Mouse (Mus musculus) hindbrain, embryonic 12.5 days (tissue): Measurements from ENCODE around the gene Smchd1. TPM values are rescaled to one million over a fixed set of nuclear protein-coding genes. Genes with fewer than 3 reads are reported as not detected.
"Not testable (repeated sequence)": the region's sequence is repeated elsewhere in the genome, so short reads cannot be mapped to it uniquely, and the experiment has no call there.

Source experiments
- ATAC-seq: fragments of 200-750 bp; cut with Nextera tagmentation; 2 replicates; pipeline ENCODE4 v1.8.0; 2017; ENCODE audit warnings: moderate TSS enrichment; ENCODE audit not compliant: low FRiP score
- H3K27ac ChIP-seq: fragments of 300-500 bp; sonication (generic); 2 replicates; pipeline ENCODE4 v1.5.1; 2016; ENCODE audit warnings: mild to moderate bottlenecking
- H3K27me3 ChIP-seq: fragments of 300-500 bp; sonication (generic); 2 replicates; pipeline ENCODE4 v1.6.1; 2016; ENCODE audit warnings: mild to moderate bottlenecking
- H3K36me3 ChIP-seq: fragments of 300-500 bp; sonication (generic); 2 replicates; pipeline ENCODE4 v1.6.1; 2016; ENCODE audit warnings: mild to moderate bottlenecking
- H3K4me1 ChIP-seq: fragments of 300-500 bp; sonication (generic); 2 replicates; pipeline ENCODE4 v1.6.1; 2016
- H3K4me2 ChIP-seq: fragments of 300-500 bp; sonication (generic); replicated peaks from 2 replicates; pipeline ENCODE4 v1.6.1; 2016; ENCODE audit warnings: mild to moderate bottlenecking
- H3K4me3 ChIP-seq: fragments of 300-500 bp; sonication (generic); 2 replicates; pipeline ENCODE4 v1.5.1; 2016; ENCODE audit warnings: mild to moderate bottlenecking
- H3K9ac ChIP-seq: fragments of 300-500 bp; sonication (generic); 2 replicates; pipeline ENCODE4 v1.6.1; 2016; ENCODE audit warnings: mild to moderate bottlenecking, moderate library complexity
- H3K9me3 ChIP-seq: fragments of 300-500 bp; sonication (generic); replicated peaks from 2 replicates; pipeline ENCODE4 v1.6.1; 2016; ENCODE audit warnings: mild to moderate bottlenecking
- WGBS: fragments of 180-500 bp; shearing (Covaris S2); methylation state at CpG from one replicate; pipeline ENCODE4 v1.1.7; 2016; 5-methylcytosine and 5-hydroxymethylcytosine counted together
- polyA plus RNA-seq: library from polyadenylated mRNA; unstranded; fragments of >200 nt; fragmentation: Nextera tagmentation; extraction: Ambion mirVana; gene quantifications from 2 replicates; pipeline ENCODE4 v1.2.1, GENCODE M21; 2016

The Smchd1 gene
- polyA plus RNA-seq, 1 experiment from 2014 or later: 65.3 TPM

GRCm38 (mm10) chr17:71422502-71422901 lies 52.6 kb downstream of the Smchd1 start:
- H3K4me3 ChIP-seq, H3K27me3 ChIP-seq, H3K9ac ChIP-seq, ATAC-seq, H3K27ac ChIP-seq, H3K4me2 ChIP-seq, H3K4me1 ChIP-seq: not testable (repeated sequence)
- 92% methylated on average over 2 of the region's 2 CpGs for WGBS
- Histone ChIP-seq H3K36me3 (peaks cover 48% of the 10 kb centered on the region), H3K9me3 (peaks cover 14% of the 10 kb centered on the region)

GRCm38 (mm10) chr17:71419448-71419847 lies 55.7 kb downstream of the Smchd1 start:
- H3K4me1 ChIP-seq, H3K27ac ChIP-seq, H3K4me3 ChIP-seq, ATAC-seq, H3K4me2 ChIP-seq, H3K27me3 ChIP-seq, H3K9ac ChIP-seq: not testable (repeated sequence)
- WGBS: 81% methylated on average over 5 of the region's 5 CpGs
- peaks cover 44% of the 10 kb centered on the region for H3K36me3 ChIP-seq
- H3K9me3 ChIP-seq: peaks cover 14% of the 10 kb centered on the region

GRCm38 (mm10) chr17:71417008-71417407 lies 58.1 kb downstream of the Smchd1 start:
- Histone ChIP-seq H3K9ac (no peak overlapping the region), H3K9me3 (peaks cover 7% of the 10 kb centered on the region), H3K4me3 (no peak overlapping the region), H3K27me3 (no peaks in the 10 kb centered on the region), H3K4me1 (no peaks in the 10 kb centered on the region), H3K36me3 (peaks cover 23% of the 10 kb centered on the region), H3K4me2 (no peak overlapping the region), H3K27ac (no peak overlapping the region)
- ATAC-seq: no peak
- WGBS: 93% methylated on average over 1 of the region's 1 CpGs

- no peak overlapping the region for H3K4me3 ChIP-seq
- 89% methylated on average over 3 of the region's 3 CpGs for WGBS
- no peaks in the 10 kb centered on the region for H3K27me3 ChIP-seq
- H3K36me3 ChIP-seq: peaks cover 28% of the 10 kb centered on the region
- H3K4me2 ChIP-seq: no peak overlapping the region
- no peaks in the 10 kb centered on the region for H3K9me3 ChIP-seq
- no peaks in the 10 kb centered on the region for H3K4me1 ChIP-seq
- no peak for ATAC-seq
- H3K9ac ChIP-seq: no peak overlapping the region
- H3K27ac ChIP-seq: no peak overlapping the region
Measured at GRCm38 (mm10) chr17:71387401-71387800, 87.7 kb downstream of the Smchd1 start.

- WGBS: 87% methylated on average over 14 of the region's 14 CpGs
- Histone ChIP-seq H3K36me3 (peaks cover 25% of the 10 kb centered on the region), H3K27me3 (no peaks in the 10 kb centered on the region), H3K4me2 (no peak overlapping the region), H3K27ac (no peak overlapping the region), H3K9me3 (no peaks in the 10 kb centered on the region), H3K9ac (no peak overlapping the region), H3K4me3 (no peak overlapping the region), H3K4me1 (no peaks in the 10 kb centered on the region)
- ATAC-seq: no peak
Measured at GRCm38 (mm10) chr17:71380346-71380745, 94.8 kb downstream of the Smchd1 start.

GRCm38 (mm10) chr17:71377901-71378300 lies 97.2 kb downstream of the Smchd1 start:
- H3K4me1 ChIP-seq: no peaks in the 10 kb centered on the region
- no peak overlapping the region for H3K4me3 ChIP-seq
- no peak for ATAC-seq
- H3K27me3 ChIP-seq: no peaks in the 10 kb centered on the region
- H3K9ac ChIP-seq: no peak overlapping the region
- no peak overlapping the region for H3K4me2 ChIP-seq
- H3K9me3 ChIP-seq: no peaks in the 10 kb centered on the region
- WGBS: 53% methylated on average over 4 of the region's 4 CpGs
- H3K27ac ChIP-seq: no peak overlapping the region
- H3K36me3 ChIP-seq: peaks cover 25% of the 10 kb centered on the region

GRCm38 (mm10) chr17:71355526-71355925 lies 119.6 kb downstream of the Smchd1 start:
- no peak overlapping the region for H3K9ac ChIP-seq
- no peaks in the 10 kb centered on the region for H3K27me3 ChIP-seq
- H3K4me2 ChIP-seq: no peak overlapping the region
- 79% methylated on average over 3 of the region's 3 CpGs for WGBS
- peaks cover 52% of the 10 kb centered on the region for H3K36me3 ChIP-seq
- no peaks in the 10 kb centered on the region for H3K4me1 ChIP-seq
- no peak for ATAC-seq
- H3K9me3 ChIP-seq: no peaks in the 10 kb centered on the region
- H3K27ac ChIP-seq: no peak overlapping the region
- H3K4me3 ChIP-seq: no peak overlapping the region

GRCm38 (mm10) chr17:71354205-71354604 lies 120.9 kb downstream of the Smchd1 start:
- Histone ChIP-seq H3K27me3 (no peaks in the 10 kb centered on the region), H3K9ac (no peak overlapping the region), H3K4me1 (no peaks in the 10 kb centered on the region), H3K27ac (no peak overlapping the region), H3K4me2 (no peak overlapping the region), H3K9me3 (no peaks in the 10 kb centered on the region), H3K36me3 (peaks cover 45% of the 10 kb centered on the region), H3K4me3 (no peak overlapping the region)
- ATAC-seq: no peak
- WGBS: 97% methylated on average over 11 of the region's 11 CpGs

GRCm38 (mm10) chr17:71348188-71348587 lies 127.0 kb downstream of the Smchd1 start:
- no peak for ATAC-seq
- Histone ChIP-seq H3K27ac (no peak overlapping the region), H3K4me3 (no peak overlapping the region), H3K4me1 (no peaks in the 10 kb centered on the region), H3K9ac (no peak overlapping the region), H3K9me3 (no peaks in the 10 kb centered on the region), H3K4me2 (no peak overlapping the region), H3K36me3 (peaks cover 59% of the 10 kb centered on the region), H3K27me3 (no peaks in the 10 kb centered on the region)
- WGBS: 89% methylated on average over 3 of the region's 3 CpGs

GRCm38 (mm10) chr17:71342006-71342405 lies 133.1 kb downstream of the Smchd1 start:
- 93% methylated on average over 3 of the region's 3 CpGs for WGBS
- Histone ChIP-seq H3K36me3 (peaks cover 24% of the 10 kb centered on the region), H3K27ac (no peak overlapping the region), H3K4me3 (no peak overlapping the region), H3K9ac (no peak overlapping the region), H3K4me1 (no peaks in the 10 kb centered on the region), H3K9me3 (no peaks in the 10 kb centered on the region), H3K27me3 (no peaks in the 10 kb centered on the region), H3K4me2 (no peak overlapping the region)
- no peak for ATAC-seq

- Histone ChIP-seq H3K4me2 (no peak overlapping the region), H3K4me3 (no peak overlapping the region), H3K27ac (no peak overlapping the region), H3K9me3 (no peaks in the 10 kb centered on the region), H3K36me3 (peaks cover 11% of the 10 kb centered on the region), H3K27me3 (no peaks in the 10 kb centered on the region), H3K9ac (no peak overlapping the region), H3K4me1 (no peaks in the 10 kb centered on the region)
- no peak for ATAC-seq
- 95% methylated on average over 6 of the region's 6 CpGs for WGBS
Measured at GRCm38 (mm10) chr17:71338627-71339026, 136.5 kb downstream of the Smchd1 start.

- no peak overlapping the region for H3K4me3 ChIP-seq
- no peaks in the 10 kb centered on the region for H3K27me3 ChIP-seq
- 90% methylated on average over 9 of the region's 9 CpGs for WGBS
- 0 out of 2 replicates have a peak, but pooled peaks cover 3% of the 10 kb centered on the region for H3K36me3 ChIP-seq
- H3K4me2 ChIP-seq: no peak overlapping the region
- H3K9me3 ChIP-seq: no peaks in the 10 kb centered on the region
- H3K4me1 ChIP-seq: no peaks in the 10 kb centered on the region
- no peak for ATAC-seq
- no peak overlapping the region for H3K27ac ChIP-seq
- H3K9ac ChIP-seq: no peak overlapping the region
Measured at GRCm38 (mm10) chr17:71337546-71337945, 137.6 kb downstream of the Smchd1 start.

GRCm38 (mm10) chr17:71336421-71336820 lies 138.7 kb downstream of the Smchd1 start:
- Histone ChIP-seq H3K4me1 (no peaks in the 10 kb centered on the region), H3K27ac (no peak overlapping the region), H3K9ac (no peak overlapping the region), H3K27me3 (no peaks in the 10 kb centered on the region), H3K4me2 (no peak overlapping the region), H3K9me3 (no peaks in the 10 kb centered on the region), H3K4me3 (no peak overlapping the region), H3K36me3 (no peaks in the 10 kb centered on the region)
- no peak for ATAC-seq
- WGBS: 71% methylated on average over 8 of the region's 8 CpGs
